ENCODE assay signal across 8 mouse cellular contexts in the genomic region with DNA sequence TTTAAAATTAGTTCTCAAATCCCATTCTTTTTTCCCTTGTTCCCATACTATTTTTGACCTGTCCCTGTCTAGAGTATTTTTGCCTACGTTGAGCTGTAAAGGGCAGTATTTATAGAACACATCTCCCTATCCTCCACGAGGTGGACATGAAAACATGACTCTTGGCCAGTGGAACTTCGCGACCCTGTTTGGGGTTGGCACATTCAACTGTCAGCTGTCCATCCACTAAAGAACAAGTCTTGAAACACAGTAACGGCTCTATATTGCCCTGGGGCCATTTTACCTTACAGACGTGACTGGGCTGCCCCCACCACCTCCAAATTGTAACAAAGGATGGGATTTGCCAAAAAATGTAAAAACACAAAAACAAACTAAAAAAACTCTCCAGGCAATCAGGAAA. TPM values are rescaled to one million over a fixed set of nuclear protein-coding genes. Genes with fewer than 3 reads are reported as not detected.
DNase-seq lines count a peak whose midpoint lies in the region; ATAC-seq and TF ChIP-seq lines count a peak whose summit lies in the region.

No protein-coding gene starts in this region.

- H3K4me3 ChIP-seq in heart, adult 2 months = peak overlapping the region; percentile 80
- peak overlapping the region; percentile 77 for H3K4me3 ChIP-seq in heart, embryonic 16.5 days (ENCODE audit: low read length)
- H3K4me3 ChIP-seq in liver, embryonic 14.5 days (ENCODE audit: insufficient read depth in 1 of 2, low read depth in 2 of 2, low read length in 2 of 2) = peak overlapping the region; percentile 60 to 77
- peak overlapping the region; percentile 93 for H3K4me3 ChIP-seq in stomach, embryonic 15.5 days (replicated peaks)

- ATAC-seq in heart, embryonic 16.5 days (replicated peaks; ENCODE audit: extremely low read depth, insufficient read depth, low FRiP score) = peak; percentile 15; the same call in 1 of the 2 replicates
- ATAC-seq in liver, embryonic 14.5 days (ENCODE audit: insufficient read depth) = no peak
- peak; percentile 25; the same call in 1 of the 2 replicates for ATAC-seq in stomach, embryonic 15.5 days (ENCODE audit: insufficient read depth, low FRiP score, low read depth)

- H3K36me3 ChIP-seq in heart, adult 2 months (ENCODE audit: control insufficient read depth, insufficient read depth, low read length) = peaks cover 3% of the 10 kb centered on the region
- peaks cover 5% of the 10 kb centered on the region; the same call in 1 of the 2 replicates for H3K36me3 ChIP-seq in heart, embryonic 16.5 days (ENCODE audit: control insufficient read depth, insufficient read depth)
- H3K36me3 ChIP-seq in liver, embryonic 14.5 days (replicated peaks; ENCODE audit: control insufficient read depth, insufficient read depth, low read depth) = no peaks in the 10 kb centered on the region
- peaks cover 5% of the 10 kb centered on the region; the same call in 1 of the 2 replicates for H3K36me3 ChIP-seq in stomach, embryonic 15.5 days

- peak overlapping the region; percentile 71 for H3K9ac ChIP-seq in heart, adult 2 months (ENCODE audit: low read depth, low read length)
- peak overlapping the region; percentile 90 for H3K9ac ChIP-seq in heart, embryonic 16.5 days (ENCODE audit: low read length)
- H3K9ac ChIP-seq in liver, embryonic 14.5 days (replicated peaks) = peak overlapping the region; percentile 61; the same call in 1 of the 2 replicates
- peak overlapping the region; percentile 81 for H3K9ac ChIP-seq in stomach, embryonic 15.5 days

- H3K27me3 ChIP-seq in heart, adult 2 months (ENCODE audit: control insufficient read depth, insufficient read depth, low read length) = no peaks in the 10 kb centered on the region
- no peaks in the 10 kb centered on the region for H3K27me3 ChIP-seq in heart, embryonic 16.5 days (ENCODE audit: control insufficient read depth, insufficient read depth, low read length)
- H3K27me3 ChIP-seq in liver, embryonic 14.5 days (ENCODE audit: control insufficient read depth, insufficient read depth, low read length) = peaks cover 4% of the 10 kb centered on the region
- no peaks in the 10 kb centered on the region for H3K27me3 ChIP-seq in stomach, embryonic 15.5 days (replicated peaks)

- TF ChIP-seq EP300 in heart, adult 2 months (IDR thresholded peaks at IDR 0.05; ENCODE audit: insufficient read depth, low read depth, low read length) = no peak
- no peak for TF ChIP-seq EP300 in liver, embryonic 14.5 days (IDR thresholded peaks at IDR 0.05; ENCODE audit: low read depth)

- H3K4me2 ChIP-seq in heart, embryonic 16.5 days (ENCODE audit: low read depth, low read length) = peak overlapping the region; percentile 65
- peak overlapping the region; percentile 71 for H3K4me2 ChIP-seq in liver, embryonic 14.5 days (ENCODE audit: low read depth)
- H3K4me2 ChIP-seq in stomach, embryonic 15.5 days = peak overlapping the region; percentile 69

- no peak for DNase-seq in heart, adult 2 months
- DNase-seq in heart, adult 9 months (ENCODE audit: low spot score in 2 of 2) = no peak
- DNase-seq in brain, adult 2 months (ENCODE audit: low read depth, low spot score) = peak; percentile 13
- no peak for DNase-seq in liver, embryonic 14.5 days (ENCODE audit: low read depth in 3 of 3, low spot score in 3 of 3)
- DNase-seq in adrenal gland, adult 2 months = no peak
- no peak for DNase-seq in urinary bladder, postnatal 10 days (ENCODE audit: low spot score)

- H3K4me1 ChIP-seq in heart, adult 2 months (ENCODE audit: control insufficient read depth, insufficient read depth, low read length) = peaks cover 3% of the 10 kb centered on the region
- peaks cover 13% of the 10 kb centered on the region for H3K4me1 ChIP-seq in heart, embryonic 16.5 days (ENCODE audit: control insufficient read depth, insufficient read depth, low read length)
- peaks cover 0 to 4% of the 10 kb centered on the region in 2 experiments; a peak in 2 of 4 replicates for H3K4me1 ChIP-seq in liver, embryonic 14.5 days (replicated peaks; ENCODE audit: control insufficient read depth in 2 of 2, insufficient read depth in 2 of 2, low read length in 1 of 2)
- H3K4me1 ChIP-seq in stomach, embryonic 15.5 days = peaks cover 7% of the 10 kb centered on the region; the same call in 1 of the 2 replicates

- H3K9me3 ChIP-seq in heart, embryonic 16.5 days (replicated peaks; ENCODE audit: control insufficient read depth, low read length) = no peaks in the 10 kb centered on the region
- no peaks in the 10 kb centered on the region for H3K9me3 ChIP-seq in liver, embryonic 14.5 days (ENCODE audit: control insufficient read depth, low read length)
- no peaks in the 10 kb centered on the region for H3K9me3 ChIP-seq in stomach, embryonic 15.5 days

- peak overlapping the region; percentile 81 for H3K27ac ChIP-seq in heart, adult 2 months
- peak overlapping the region; percentile 97 for H3K27ac ChIP-seq in heart, embryonic 16.5 days (ENCODE audit: low read length)
- H3K27ac ChIP-seq in liver, embryonic 14.5 days = no peak overlapping the region
- peak overlapping the region; percentile 98 for H3K27ac ChIP-seq in stomach, embryonic 15.5 days

- TF ChIP-seq CTCF in heart, adult 2 months (IDR thresholded peaks at IDR 0.05) = 0 out of 2 replicates have a peak, but pooled peaks have one; percentile 3
- no peak for TF ChIP-seq CTCF in liver, embryonic 14.5 days (IDR thresholded peaks at IDR 0.05; ENCODE audit: low read depth)

- TF ChIP-seq POLR2A in heart, adult 2 months (IDR thresholded peaks at IDR 0.05; ENCODE audit: insufficient read depth, low read depth, low read length) = no peak

- intact Hi-C loops in heart, adult 2 months (cut with DNase I) = loop anchor here (1.0 to 5.0 kb wide), 4 partner anchors 76 to 235 kb away; a partner anchor contains a TSS

- H3K79me2 ChIP-seq in heart, adult 2 months (replicated peaks; ENCODE audit: control insufficient read depth, insufficient read depth, low read length) = no peaks in the 10 kb centered on the region

- 1% methylated on average over 6 of the region's 6 CpGs for WGBS in heart, adult 2 months
- WGBS in heart, embryonic 16.5 days = 2% methylated on average over 6 of the region's 6 CpGs
- 5% methylated on average over 6 of the region's 6 CpGs for WGBS in liver, embryonic 14.5 days (ENCODE audit: insufficient replicate concordance)
- under 1% methylated on average over 6 of the region's 6 CpGs for WGBS in stomach, embryonic 15.5 days

RNA-seq across cellular contexts. Expression of a gene that starts 1.0 kb away (rescaled TPM):
- total RNA-seq in heart, adult 2 months (2021) = 10 to 100 TPM; 11.3 to 12.6 TPM
- 7.6 and 16.0 TPM in 2 replicates for polyA plus RNA-seq in heart, adult 2 months (2012; rRNA removed)
- 16.4 and 19.7 TPM in 2 replicates for polyA plus RNA-seq in heart, embryonic 16.5 days (2015; fragmentation: Nextera tagmentation; extraction: Ambion mirVana)
- polyA plus RNA-seq in liver, embryonic 14.5 days (2012; rRNA removed) = 1.2 and 1.9 TPM in 2 replicates
- polyA plus RNA-seq in liver, embryonic 14.5 days (2014; fragmentation: Nextera tagmentation; extraction: Ambion mirVana) = 3.4 and 4.0 TPM in 2 replicates
- 29.7 and 32.1 TPM in 2 replicates for polyA plus RNA-seq in stomach, embryonic 15.5 days (2015; fragmentation: Nextera tagmentation; extraction: Ambion mirVana)
- 10 to 100 TPM in 1 of 2 experiments, 1 to 10 TPM in 1; 3.6 to 11.8 TPM for total RNA-seq in adrenal gland, adult 2 months (2021)
- 5.8 and 8.8 TPM in 2 replicates for polyA plus RNA-seq in adrenal gland, adult 2 months (2012; rRNA removed)

RNA-seq across cellular contexts. Expression of a gene that starts 24.2 kb away (rescaled TPM):
- total RNA-seq in heart, adult 2 months (2021) = not detected
- polyA plus RNA-seq in heart, adult 2 months (2012; rRNA removed) = not detected in 2 replicates
- polyA plus RNA-seq in heart, embryonic 16.5 days (2015; fragmentation: Nextera tagmentation; extraction: Ambion mirVana) = 0.14 and 0.37 TPM in 2 replicates
- polyA plus RNA-seq in liver, embryonic 14.5 days (2012; rRNA removed) = 0.04 TPM in 1 of 2 replicates, not detected in the other
- polyA plus RNA-seq in liver, embryonic 14.5 days (2014; fragmentation: Nextera tagmentation; extraction: Ambion mirVana) = 0.47 and 0.75 TPM in 2 replicates
- 0.71 and 0.95 TPM in 2 replicates for polyA plus RNA-seq in stomach, embryonic 15.5 days (2015; fragmentation: Nextera tagmentation; extraction: Ambion mirVana)
- not detected for total RNA-seq in adrenal gland, adult 2 months (2021)
- not detected in 2 replicates for polyA plus RNA-seq in adrenal gland, adult 2 months (2012; rRNA removed)
